Comparison of ENCODE assay signal across 8 mouse cellular contexts in the genomic region with DNA sequence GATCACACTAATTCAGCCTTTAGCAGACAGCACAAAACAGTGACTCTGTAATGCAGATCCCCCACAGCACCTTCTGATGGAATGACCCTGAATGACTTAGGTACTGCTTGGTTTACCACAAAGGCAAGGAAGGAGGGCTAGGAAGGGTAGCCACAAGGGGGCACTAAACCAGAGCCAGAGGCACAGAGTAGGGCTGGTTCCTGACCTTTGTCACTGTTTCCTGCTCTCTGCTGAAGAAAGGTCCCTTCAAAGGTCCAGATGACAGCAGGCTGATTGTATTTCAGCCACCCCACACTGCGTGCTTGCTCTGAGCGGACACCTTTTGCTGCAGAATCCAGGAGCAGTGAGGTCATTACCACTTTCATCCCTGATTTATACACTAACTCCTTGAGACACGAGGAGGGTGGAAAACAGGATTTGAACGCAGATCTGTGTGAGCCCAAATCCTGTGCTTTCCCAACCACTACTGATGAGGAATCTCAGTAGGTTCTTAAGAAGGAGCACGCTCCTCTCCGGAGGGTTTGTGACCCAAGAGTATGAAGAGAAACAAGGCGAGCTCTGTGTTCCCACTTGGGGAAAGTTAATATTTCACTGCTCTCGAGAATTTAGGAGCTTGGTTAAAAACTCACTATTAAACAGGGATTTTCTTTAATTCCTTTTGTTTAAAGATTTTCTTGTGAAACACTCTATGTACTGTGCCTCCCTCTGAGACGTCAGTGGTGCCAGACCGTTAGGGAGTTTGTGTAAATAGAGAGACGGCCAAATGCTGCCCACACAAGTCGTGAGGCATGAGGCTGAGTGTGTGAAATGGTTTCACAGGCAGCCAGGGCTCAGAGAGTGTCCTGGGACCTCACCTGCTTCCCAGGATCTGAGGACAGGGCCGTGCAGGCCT.
A peak's percentile ranks its signal among the peaks of the same experiment; 100 is the strongest.
DNase-seq lines count a peak whose midpoint lies in the region; ATAC-seq and TF ChIP-seq lines count a peak whose summit lies in the region.

No protein-coding gene starts in this region.

- H3K27ac ChIP-seq in limb, embryonic 14.5 days (replicated peaks; ENCODE audit: low read depth, low read length): no peak overlapping the region; the same call in 1 of the 2 replicates

- H3K4me3 ChIP-seq in limb, embryonic 14.5 days (replicated peaks; ENCODE audit: low read length): no peak overlapping the region

- H3K9me3 ChIP-seq in limb, embryonic 14.5 days (ENCODE audit: control insufficient read depth, low read length): no peaks in the 10 kb centered on the region

- no peak for ATAC-seq in CD4-positive, CD25-positive, alpha-beta regulatory T cell, adult 4 months
- ATAC-seq in limb, embryonic 14.5 days (ENCODE audit: low FRiP score, low read depth): peak; percentile 25; the same call in 1 of the 2 replicates
- no peak for ATAC-seq in inflammation-experienced regulatory T-cells, adult 6 months

- H3K4me2 ChIP-seq in limb, embryonic 14.5 days (replicated peaks; ENCODE audit: low read depth, low read length, severe bottlenecking): no peak overlapping the region

- no peak overlapping the region for H3K9ac ChIP-seq in limb, embryonic 14.5 days (ENCODE audit: low read depth, low read length, severe bottlenecking)

- H3K4me1 ChIP-seq in limb, embryonic 14.5 days (ENCODE audit: control insufficient read depth, insufficient read depth, low read length): peaks cover 2% of the 10 kb centered on the region; the same call in 1 of the 2 replicates

- H3K36me3 ChIP-seq in limb, embryonic 14.5 days (ENCODE audit: control insufficient read depth, insufficient read depth, low read length): no peaks in the 10 kb centered on the region

- DNase-seq in CD4-positive, CD25-positive, alpha-beta regulatory T cell, adult 2 months (ENCODE audit: low read depth, low spot score): peak; percentile 3
- DNase-seq in right cerebral cortex, postnatal 14 days: peak; percentile 9
- no peak for DNase-seq in right cerebral cortex, postnatal 25 days
- DNase-seq in heart, postnatal 14 days: peak; percentile 40 to 47
- no peak for DNase-seq in limb, embryonic 14.5 days (ENCODE audit: low spot score)
- DNase-seq in retina, embryonic 14.5 days (ENCODE audit: low spot score): peak; percentile 67

- H3K27me3 ChIP-seq in limb, embryonic 14.5 days (ENCODE audit: control insufficient read depth, insufficient read depth, low read length): no peaks in the 10 kb centered on the region

- 44% methylated on average over 13 of the region's 13 CpGs for WGBS in limb, embryonic 14.5 days

- intact Hi-C loops in heart, postnatal 14 days (cut with DNase I): loop anchor here (5.0 to 10.0 kb wide), 3 partner anchors 117 to 320 kb away; a partner anchor contains a TSS

- TF ChIP-seq POLR2A in limb, embryonic 14.5 days (IDR thresholded peaks at IDR 0.05; ENCODE audit: borderline replicate concordance, extremely low read depth, insufficient read depth, insufficient read length): no peak

Comparison
In these comparisons a context has a peak if more than half of its experiments do, and no peak if none do; other contexts are left out.
1. DNase-seq: peak in CD4-positive, CD25-positive, alpha-beta regulatory T cell, adult 2 months (single experiment), right cerebral cortex, postnatal 14 days (single experiment), heart, postnatal 14 days (2 of 2) and retina, embryonic 14.5 days (single experiment); none in right cerebral cortex, postnatal 25 days (single experiment) and limb, embryonic 14.5 days (single experiment).